13 mouse cellular contexts compared by ENCODE assay signal in genomic region chr15:100112309-100112966, GRCm38 (mm10).
A peak's percentile ranks its signal among the peaks of the same experiment; 100 is the strongest.
DNase-seq lines count a peak whose midpoint lies in the region; ATAC-seq and TF ChIP-seq lines count a peak whose summit lies in the region.
"Had no signal": no experiment of that assay in that cellular context is flagged by ENCODE, and none has a peak within 500 bp of the region (broad histone marks: within the 10 kb centered on the region; RNA-seq: fewer than 3 reads in every experiment).

No protein-coding gene starts in this region.

- no peaks in the 10 kb centered on the region for H3K9me3 ChIP-seq in midbrain, embryonic 11.5 days (ENCODE audit: control insufficient read depth, low read length)
- H3K9me3 ChIP-seq in midbrain, embryonic 14.5 days (ENCODE audit: control insufficient read depth, low read length), result no peaks in the 10 kb centered on the region
- H3K9me3 ChIP-seq in liver, embryonic 14.5 days (ENCODE audit: control insufficient read depth, low read length), result no peaks in the 10 kb centered on the region
- H3K9me3 ChIP-seq: embryonic facial prominence, embryonic 13.5 days; forebrain, embryonic 12.5 days; hindbrain, embryonic 13.5 days; lung, embryonic 15.5 days; megakaryocyte, embryonic 14.5 days had no signal

- no peaks in the 10 kb centered on the region for H3K27me3 ChIP-seq in kidney, adult 2 months (replicated peaks; ENCODE audit: control insufficient read depth, insufficient read depth, low read length)
- no peaks in the 10 kb centered on the region for H3K27me3 ChIP-seq in midbrain, embryonic 11.5 days (ENCODE audit: control insufficient read depth, insufficient read depth, low read length)
- H3K27me3 ChIP-seq in midbrain, embryonic 14.5 days (ENCODE audit: control insufficient read depth, insufficient read depth, low read length), result no peaks in the 10 kb centered on the region
- H3K27me3 ChIP-seq in liver, embryonic 14.5 days (ENCODE audit: control insufficient read depth, insufficient read depth, low read length), result no peaks in the 10 kb centered on the region
- H3K27me3 ChIP-seq: embryonic facial prominence, embryonic 13.5 days; forebrain, embryonic 12.5 days; hindbrain, embryonic 13.5 days; lung, embryonic 15.5 days had no signal

- peaks cover 14% of the 10 kb centered on the region for H3K4me1 ChIP-seq in kidney, adult 2 months (ENCODE audit: control insufficient read depth, insufficient read depth, low read length)
- peaks cover 15% of the 10 kb centered on the region for H3K4me1 ChIP-seq in midbrain, embryonic 11.5 days (ENCODE audit: control insufficient read depth, insufficient read depth, low read length)
- H3K4me1 ChIP-seq in midbrain, embryonic 14.5 days (ENCODE audit: control insufficient read depth, insufficient read depth, low read length), result no peaks in the 10 kb centered on the region
- peaks cover 12 to 26% of the 10 kb centered on the region in 2 experiments for H3K4me1 ChIP-seq in liver, embryonic 14.5 days (replicated peaks; ENCODE audit: control insufficient read depth in 2 of 2, insufficient read depth in 2 of 2, low read length in 1 of 2)

- no peaks in the 10 kb centered on the region for H3K36me3 ChIP-seq in kidney, adult 2 months (ENCODE audit: control insufficient read depth, insufficient read depth, low read length)
- peaks cover 2% of the 10 kb centered on the region; the same call in 1 of the 2 replicates for H3K36me3 ChIP-seq in midbrain, embryonic 11.5 days (ENCODE audit: control insufficient read depth, insufficient read depth, low read length)
- peaks cover 9% of the 10 kb centered on the region for H3K36me3 ChIP-seq in midbrain, embryonic 14.5 days (ENCODE audit: control insufficient read depth, insufficient read depth, low read length)
- H3K36me3 ChIP-seq in liver, embryonic 14.5 days (replicated peaks; ENCODE audit: control insufficient read depth, insufficient read depth, low read depth), result no peaks in the 10 kb centered on the region

- H3K27ac ChIP-seq in kidney, adult 2 months (ENCODE audit: insufficient read depth, low read depth, low read length), result peak overlapping the region; percentile 57
- H3K27ac ChIP-seq in midbrain, embryonic 11.5 days (ENCODE audit: low read depth, low read length), result no peak overlapping the region
- no peak overlapping the region for H3K27ac ChIP-seq in midbrain, embryonic 14.5 days (replicated peaks; ENCODE audit: low read depth, low read length)
- H3K27ac ChIP-seq in liver, embryonic 14.5 days, result no peak overlapping the region
- H3K27ac ChIP-seq: embryonic facial prominence, embryonic 13.5 days; hindbrain, embryonic 13.5 days; lung, embryonic 15.5 days had no signal

- no peak for ATAC-seq in midbrain, embryonic 11.5 days (ENCODE audit: low FRiP score)
- no peak for ATAC-seq in midbrain, embryonic 14.5 days (ENCODE audit: low FRiP score, low TSS enrichment)
- ATAC-seq in liver, embryonic 14.5 days (ENCODE audit: insufficient read depth), result peak; percentile 41; the same call in 1 of the 2 replicates

- no peak for TF ChIP-seq POLR2A in kidney, adult 2 months (IDR thresholded peaks at IDR 0.05; ENCODE audit: low read depth, low read length)

- no peak overlapping the region for H3K9ac ChIP-seq in midbrain, embryonic 11.5 days (ENCODE audit: low read length)
- no peak overlapping the region for H3K9ac ChIP-seq in midbrain, embryonic 14.5 days (replicated peaks; ENCODE audit: low read length)
- H3K9ac ChIP-seq in liver, embryonic 14.5 days (replicated peaks), result no peak overlapping the region
- H3K9ac ChIP-seq: embryonic facial prominence, embryonic 13.5 days; forebrain, embryonic 12.5 days; hindbrain, embryonic 13.5 days; lung, embryonic 15.5 days had no signal

- WGBS in kidney, adult 2 months, result 66% methylated on average over 9 of the region's 9 CpGs
- WGBS in midbrain, embryonic 11.5 days, result 88% methylated on average over 9 of the region's 9 CpGs
- WGBS in midbrain, embryonic 14.5 days, result 89% methylated on average over 9 of the region's 9 CpGs
- 60% methylated on average over 9 of the region's 9 CpGs for WGBS in liver, embryonic 14.5 days (ENCODE audit: insufficient replicate concordance)

- no peak overlapping the region for H3K4me3 ChIP-seq in kidney, adult 2 months (ENCODE audit: insufficient read depth, low read depth, low read length)
- no peak overlapping the region for H3K4me3 ChIP-seq in midbrain, embryonic 11.5 days (ENCODE audit: low read depth, low read length)
- no peak overlapping the region for H3K4me3 ChIP-seq in midbrain, embryonic 14.5 days (replicated peaks; ENCODE audit: low read depth, low read length)
- no peak overlapping the region for H3K4me3 ChIP-seq in liver, embryonic 14.5 days (ENCODE audit: insufficient read depth in 1 of 2, low read depth in 2 of 2, low read length in 2 of 2)
- H3K4me3 ChIP-seq: embryonic facial prominence, embryonic 13.5 days; forebrain, embryonic 12.5 days; hindbrain, embryonic 13.5 days; lung, embryonic 15.5 days had no signal

- TF ChIP-seq CTCF in kidney, adult 2 months (conservative IDR thresholded peaks at IDR 0.05; ENCODE audit: insufficient read depth, insufficient read length, low read depth, low read length), result no peak
- TF ChIP-seq CTCF in liver, embryonic 14.5 days (IDR thresholded peaks at IDR 0.05; ENCODE audit: low read depth), result no peak

- TF ChIP-seq EP300 in liver, embryonic 14.5 days (IDR thresholded peaks at IDR 0.05; ENCODE audit: low read depth), result no peak

- no peak overlapping the region for H3K4me2 ChIP-seq in midbrain, embryonic 11.5 days
- no peak overlapping the region for H3K4me2 ChIP-seq in midbrain, embryonic 14.5 days (ENCODE audit: low read length)
- no peak overlapping the region for H3K4me2 ChIP-seq in liver, embryonic 14.5 days (ENCODE audit: low read depth)
- H3K4me2 ChIP-seq: embryonic facial prominence, embryonic 13.5 days; forebrain, embryonic 12.5 days; hindbrain, embryonic 13.5 days; lung, embryonic 15.5 days had no signal

- DNase-seq in kidney, adult 2 months, result peak; percentile 27
- no peak for DNase-seq in kidney, postnatal 10 days
- DNase-seq in midbrain, embryonic 11.5 days (ENCODE audit: low spot score, missing footprints), result peak; percentile 71
- no peak for DNase-seq in midbrain, embryonic 14.5 days
- DNase-seq in liver, embryonic 14.5 days (ENCODE audit: low read depth in 3 of 3, low spot score in 3 of 3), result no peak
- peak; percentile 45 for DNase-seq in yolk sac, embryonic 10.5 days (ENCODE audit: low spot score)
- no peak for DNase-seq in urinary bladder, postnatal 14 days (ENCODE audit: low spot score)
- DNase-seq: cerebellum, adult 11 months had no signal

Comparison
In these comparisons a context has a peak if more than half of its experiments do, and no peak if none do; other contexts are left out.
1. DNase-seq: peak in kidney, adult 2 months (single experiment), midbrain, embryonic 11.5 days (single experiment) and yolk sac, embryonic 10.5 days (single experiment); none in kidney, postnatal 10 days (single experiment), midbrain, embryonic 14.5 days (single experiment), liver, embryonic 14.5 days (0 of 3) and urinary bladder, postnatal 14 days (single experiment).